Mouse (Mus musculus) c-Kit-positive CD71-negative TER-119-negative erythroid progenitor cells, embryonic 14.5 days (primary cell): ENCODE results near the gene Mad1l1.

Source experiments
- DNase-seq: peaks from one replicate; pipeline ENCODE4 v3.0.0-alpha.2; 2013; ENCODE audit warnings: low read depth

The Mad1l1 gene

GRCm38 (mm10) chr5:140258633-140259032 is 62.7 kb downstream of the Mad1l1 start:
- DNase-seq, result no peak

- DNase-seq, result no peak
Observed at GRCm38 (mm10) chr5:140258035-140258434, 63.3 kb downstream of the Mad1l1 start.

DNA sequence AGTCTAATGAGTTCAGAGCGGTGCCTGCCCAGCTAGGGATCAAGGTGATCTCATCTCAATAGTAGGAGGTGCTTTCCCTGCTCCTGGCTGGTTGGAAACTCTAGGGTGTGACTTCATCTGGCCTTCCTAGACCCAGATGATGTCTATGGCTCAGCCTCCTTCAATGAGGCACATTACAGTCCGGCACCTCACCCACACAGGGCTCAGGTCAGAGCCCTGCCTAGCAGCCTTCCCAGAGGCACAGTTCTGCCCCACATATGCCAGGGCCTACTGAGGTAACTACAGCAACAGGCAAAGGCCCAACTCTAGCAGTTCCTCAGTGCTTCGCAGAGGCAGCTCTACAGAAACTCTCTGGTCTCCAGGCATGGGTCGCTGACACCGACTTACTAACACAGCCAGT is 63.9 kb downstream of the Mad1l1 start:
- no peak for DNase-seq

- DNase-seq, result no peak
Observed at GRCm38 (mm10) chr5:140256685-140257084, 64.7 kb downstream of the Mad1l1 start.

DNA sequence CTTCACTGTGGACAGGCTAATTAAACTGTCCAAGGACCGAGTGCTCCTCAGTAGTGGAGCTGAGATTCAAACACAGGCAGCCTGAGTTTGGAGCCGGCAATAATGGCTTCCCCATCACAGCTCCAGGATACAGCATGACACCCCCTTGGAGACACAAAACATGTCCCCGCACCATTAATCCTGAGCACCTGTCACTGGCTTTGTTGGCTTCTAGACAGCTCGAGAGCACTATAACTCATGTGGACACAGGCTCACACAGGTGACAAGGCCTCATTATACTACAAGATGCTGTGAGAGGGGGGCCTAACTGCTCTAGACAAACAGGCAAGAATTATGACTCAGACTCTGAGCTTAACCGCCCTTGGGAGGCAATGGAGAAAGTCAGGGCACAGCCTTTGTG is 66.1 kb downstream of the Mad1l1 start:
- no peak for DNase-seq

DNA sequence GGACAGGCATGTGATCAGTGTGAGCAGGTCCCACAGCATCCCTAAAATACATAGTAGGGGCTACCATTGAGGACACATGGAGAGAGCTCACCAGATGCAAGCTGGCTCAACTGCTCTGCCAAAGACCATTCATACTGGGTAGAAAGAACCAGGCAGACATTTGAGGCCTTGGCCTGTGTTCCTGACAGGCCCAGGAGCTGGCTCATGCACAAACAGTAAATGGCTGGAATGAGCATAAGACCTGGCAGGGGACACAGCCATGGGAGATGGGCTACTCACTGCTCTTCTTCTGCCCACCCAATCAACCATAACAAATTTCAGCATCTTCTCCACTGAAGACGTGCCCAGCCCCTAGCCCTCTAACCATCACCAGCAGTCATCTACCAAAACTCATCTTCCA is 66.7 kb downstream of the Mad1l1 start:
- no peak for DNase-seq

GRCm38 (mm10) chr5:140251989-140252388 is 69.4 kb downstream of the Mad1l1 start:
- no peak for DNase-seq

DNA sequence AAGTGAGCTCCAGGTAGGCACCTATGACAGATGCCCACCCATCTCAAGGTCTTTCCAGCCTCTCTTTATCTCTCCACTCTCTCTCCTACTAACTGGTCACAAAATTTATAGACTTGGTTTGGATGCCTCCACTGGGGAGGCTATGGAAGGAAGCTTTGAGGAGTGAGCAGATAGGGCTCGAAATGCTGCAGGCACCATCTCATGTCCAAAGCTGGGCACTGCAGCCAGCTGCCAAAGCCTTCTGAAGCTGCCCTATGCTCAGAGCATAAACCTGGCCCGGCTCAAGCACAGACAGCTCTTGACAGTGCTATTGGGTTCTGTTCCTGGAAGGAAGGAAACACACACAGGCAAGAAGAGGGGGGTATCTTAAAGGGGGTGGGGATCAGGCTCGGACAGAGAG is 71.0 kb downstream of the Mad1l1 start:
- no peak for DNase-seq

DNA sequence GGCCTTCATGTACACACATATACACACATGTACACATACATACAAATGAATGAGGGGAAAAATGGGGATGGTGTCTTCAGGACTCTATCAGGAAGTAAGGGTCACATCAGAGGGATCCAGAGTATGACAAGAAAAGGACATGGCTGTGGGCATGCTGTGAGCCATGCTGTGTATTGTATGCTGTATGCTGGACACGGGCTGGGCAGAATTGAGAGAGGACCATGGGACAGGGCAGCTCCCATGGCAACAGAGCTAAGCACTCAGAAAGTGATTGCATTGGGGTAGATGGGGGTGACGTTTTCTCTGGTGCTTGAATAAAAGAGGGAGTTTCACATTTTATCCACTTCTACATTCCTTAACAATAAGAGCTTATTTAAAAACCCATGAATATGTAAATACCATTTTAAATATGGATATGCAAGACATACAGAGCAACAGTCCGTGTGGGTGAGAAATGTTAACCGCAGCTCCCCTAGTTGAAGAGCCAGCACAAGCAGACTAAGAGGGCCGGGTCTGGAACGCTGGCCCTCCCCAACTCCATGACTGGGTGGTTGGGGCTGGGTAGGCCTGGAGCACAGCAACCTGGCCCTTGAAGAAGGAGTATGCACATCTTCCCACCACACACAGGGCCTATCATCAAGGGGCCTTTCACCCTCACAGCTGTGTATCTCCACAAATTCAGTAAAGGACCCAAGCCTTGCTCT is 71.8 kb downstream of the Mad1l1 start:
- DNase-seq, result no peak

DNA sequence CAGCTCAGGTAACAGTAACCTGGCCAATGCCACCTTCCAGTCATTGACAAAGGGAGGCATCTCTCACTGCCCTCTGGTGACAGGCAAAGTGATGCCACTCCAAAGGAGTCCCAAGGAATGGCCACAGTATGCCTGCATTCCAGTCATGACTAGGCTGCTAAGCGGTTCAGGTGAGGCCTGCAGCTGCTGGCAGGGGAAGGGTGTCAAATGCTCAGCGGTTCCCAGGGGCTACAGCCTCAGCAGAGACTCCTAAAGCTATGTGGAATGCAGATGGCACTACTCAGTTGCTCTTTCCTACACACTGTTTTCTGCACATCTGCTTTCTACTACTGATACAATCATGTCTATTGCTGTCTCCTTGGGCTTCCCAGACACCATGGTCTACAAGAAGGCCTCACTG is 73.3 kb downstream of the Mad1l1 start:
- DNase-seq, result no peak

GRCm38 (mm10) chr5:140240235-140240634 is 81.1 kb downstream of the Mad1l1 start:
- no peak for DNase-seq

DNA sequence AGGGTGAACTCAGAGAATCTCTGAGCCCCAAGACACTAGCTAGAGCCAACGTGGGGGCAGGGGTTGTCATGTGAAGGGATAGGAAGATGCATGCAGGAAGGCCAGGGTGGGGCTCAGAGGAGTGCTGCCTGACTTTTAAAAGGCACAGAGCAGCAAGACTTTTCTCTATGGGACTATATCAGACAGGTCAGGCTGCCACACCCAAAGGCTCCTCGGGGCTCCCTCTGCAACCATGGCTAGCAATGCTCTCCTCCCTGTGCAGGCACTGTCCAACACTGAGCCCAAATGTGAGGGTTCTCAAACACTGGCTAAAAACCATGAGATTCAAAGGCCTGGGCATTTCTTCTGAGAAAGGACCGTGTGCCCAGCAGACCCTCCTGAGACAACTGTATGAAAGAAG is 82.5 kb downstream of the Mad1l1 start:
- no peak for DNase-seq

- DNase-seq, result no peak
Observed at GRCm38 (mm10) chr5:140230818-140231217, 90.5 kb downstream of the Mad1l1 start.

GRCm38 (mm10) chr5:140228306-140228705 is 93.0 kb downstream of the Mad1l1 start:
- DNase-seq, result no peak

DNA sequence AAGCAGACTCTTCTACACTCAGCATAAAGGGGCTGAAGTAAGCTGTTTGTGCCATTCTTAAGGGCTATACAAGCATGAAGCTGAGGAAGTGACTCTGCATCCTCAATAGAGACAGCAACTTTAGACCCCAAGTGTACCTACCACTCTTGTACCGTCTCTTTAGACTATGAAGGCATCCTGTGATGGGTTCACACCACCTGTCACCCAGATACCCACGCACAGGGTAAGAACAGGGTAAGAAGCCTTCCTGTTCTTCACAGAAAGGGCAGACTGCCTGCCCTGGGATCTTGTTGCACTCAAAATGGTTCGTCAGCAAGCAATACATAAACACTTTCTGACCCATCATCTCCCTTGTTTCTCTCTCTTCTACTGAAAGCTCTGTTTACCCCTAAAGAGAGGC is 94.5 kb downstream of the Mad1l1 start:
- DNase-seq, result no peak

- no peak for DNase-seq
Observed at GRCm38 (mm10) chr5:140225881-140226280, 95.5 kb downstream of the Mad1l1 start.

GRCm38 (mm10) chr5:140225103-140225502 is 96.2 kb downstream of the Mad1l1 start:
- no peak for DNase-seq

GRCm38 (mm10) chr5:140223070-140224053 is 98.0 kb downstream of the Mad1l1 start:
- DNase-seq, result no peak

DNA sequence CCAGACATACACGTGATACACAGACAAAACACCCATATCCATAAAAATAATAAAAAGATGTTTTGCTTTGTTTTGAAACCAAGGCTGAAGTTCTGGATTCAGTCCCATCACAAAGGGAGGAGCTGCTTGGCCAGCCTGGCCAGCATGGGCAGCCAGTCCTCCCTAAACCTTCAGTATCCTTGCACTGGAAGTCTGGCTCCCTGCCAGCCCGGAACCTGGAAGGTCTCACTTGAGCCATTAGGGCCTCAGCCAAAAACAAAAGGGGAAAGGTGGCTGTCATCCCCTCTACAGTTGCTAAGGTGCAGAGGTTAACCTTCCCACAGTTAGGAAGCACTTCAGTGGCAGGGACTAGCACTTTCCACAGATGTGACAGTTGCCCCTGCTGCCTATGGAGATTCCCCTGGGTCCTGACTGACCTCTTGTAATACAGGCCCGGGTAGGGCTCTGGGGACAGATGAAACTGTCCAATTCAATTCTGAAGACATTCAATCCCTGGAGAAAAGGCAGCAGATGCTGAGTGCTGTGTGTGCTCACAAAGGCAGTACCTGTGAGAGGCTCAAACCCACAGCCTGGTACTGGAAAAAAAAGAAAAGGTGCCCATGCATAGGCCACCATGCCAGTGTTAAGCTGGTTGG is 100.2 kb downstream of the Mad1l1 start:
- DNase-seq, result no peak

GRCm38 (mm10) chr5:140219252-140219651 is 102.1 kb downstream of the Mad1l1 start:
- no peak for DNase-seq

DNA sequence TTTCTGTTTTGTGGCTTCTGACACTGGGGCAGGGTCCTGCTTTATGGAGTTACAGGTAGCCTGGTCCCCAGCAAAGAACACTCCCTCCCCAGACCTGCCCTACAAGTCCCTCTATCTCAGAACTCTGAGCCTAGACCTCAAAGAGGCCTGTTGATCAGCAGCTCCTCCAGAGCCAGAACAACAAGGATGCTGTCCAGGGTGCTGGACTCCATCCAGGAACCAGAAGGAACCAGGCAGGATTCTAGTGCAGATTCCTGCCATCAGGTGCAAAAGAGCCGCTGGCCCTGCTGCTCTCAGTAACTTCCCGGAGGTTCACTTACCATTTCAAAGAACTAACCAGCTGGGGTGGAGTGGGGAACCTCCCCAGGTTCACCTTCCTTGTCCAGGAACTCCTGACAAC is 103.5 kb downstream of the Mad1l1 start:
- no peak for DNase-seq

DNA sequence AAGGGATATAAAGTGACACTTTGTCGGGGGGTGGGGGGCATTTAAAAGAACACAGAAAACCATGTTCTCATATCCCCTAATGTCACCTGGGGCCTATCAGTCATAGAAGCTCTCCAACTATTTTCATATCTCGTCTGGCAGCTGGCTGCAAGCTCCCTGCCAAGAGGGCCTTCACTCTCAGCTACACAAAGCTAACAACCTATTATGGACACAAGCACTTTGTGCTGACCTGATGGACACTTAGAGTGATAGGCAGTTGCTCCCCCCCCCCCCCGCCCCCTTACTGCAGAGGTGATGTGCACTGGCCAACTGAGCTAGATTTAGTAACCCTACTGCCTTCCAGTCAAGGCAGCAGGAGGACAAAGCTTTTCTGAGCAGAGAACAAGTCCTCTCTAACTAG is 104.3 kb downstream of the Mad1l1 start:
- DNase-seq, result no peak
